8 mouse cellular contexts compared by ENCODE assay signal in genomic region chr8:69791415-69792068, GRCm38 (mm10). TPM values are rescaled to one million over a fixed set of nuclear protein-coding genes. Genes with fewer than 3 reads are reported as not detected.
A peak's percentile ranks its signal among the peaks of the same experiment; 100 is the strongest.
DNase-seq lines count a peak whose midpoint lies in the region; ATAC-seq and TF ChIP-seq lines count a peak whose summit lies in the region.

No protein-coding gene starts in this region.

- no peak for DNase-seq in heart, adult 2 months
- DNase-seq in heart, postnatal 25 days (ENCODE audit: low spot score): no peak
- DNase-seq in hindbrain, embryonic 10.5 days (ENCODE audit: low spot score): no peak
- peak; percentile 71 for DNase-seq in liver
- DNase-seq in midbrain, postnatal 0 days (ENCODE audit: low spot score): peak; percentile 23
- peak; percentile 78 for DNase-seq in thymus, postnatal 4 days

- no peak for TF ChIP-seq POLR2A in heart, adult 2 months (IDR thresholded peaks at IDR 0.05; ENCODE audit: insufficient read depth, low read depth, low read length)
- TF ChIP-seq POLR2A in ES-Bruce4 (IDR thresholded peaks at IDR 0.05; ENCODE audit: insufficient read depth, low read length): no peak
- TF ChIP-seq POLR2A in cortical plate, adult 2 months (IDR thresholded peaks at IDR 0.05; ENCODE audit: extremely low read depth, insufficient read depth, low read length): no peak

- WGBS in heart, adult 2 months: under 1% methylated on average over 48 of the region's 48 CpGs
- WGBS in hindbrain, embryonic 10.5 days: under 1% methylated on average over 48 of the region's 48 CpGs
- WGBS in midbrain, postnatal 0 days: under 1% methylated on average over 40 of the region's 48 CpGs

- peak overlapping the region; percentile 98 for H3K4me3 ChIP-seq in heart, adult 2 months
- H3K4me3 ChIP-seq in ES-Bruce4 (ENCODE audit: low read depth, low read length): peak overlapping the region; percentile 94
- peak overlapping the region; percentile 96 for H3K4me3 ChIP-seq in cortical plate, adult 2 months (ENCODE audit: insufficient read depth, low read length)
- peak overlapping the region; percentile 100 for H3K4me3 ChIP-seq in hindbrain, embryonic 10.5 days
- peak overlapping the region; percentile 100 for H3K4me3 ChIP-seq in midbrain, postnatal 0 days (ENCODE audit: low read depth, low read length)

- ATAC-seq in midbrain, postnatal 0 days (ENCODE audit: low FRiP score): peak; percentile 70

- H3K27me3 ChIP-seq in heart, adult 2 months (ENCODE audit: control insufficient read depth, insufficient read depth, low read length): no peaks in the 10 kb centered on the region
- no peaks in the 10 kb centered on the region for H3K27me3 ChIP-seq in ES-Bruce4 (ENCODE audit: control insufficient read depth, insufficient read depth, low read length, poor library complexity, severe bottlenecking)
- H3K27me3 ChIP-seq in hindbrain, embryonic 10.5 days (ENCODE audit: insufficient read depth, poor library complexity, severe bottlenecking): no peaks in the 10 kb centered on the region
- no peaks in the 10 kb centered on the region for H3K27me3 ChIP-seq in midbrain, postnatal 0 days (ENCODE audit: insufficient read depth, low read length)

- peak overlapping the region; percentile 91 for H3K27ac ChIP-seq in heart, adult 2 months
- peak overlapping the region; percentile 2 for H3K27ac ChIP-seq in ES-Bruce4 (ENCODE audit: insufficient read depth, low read length)
- peak overlapping the region; percentile 75; the same call in 1 of the 2 replicates for H3K27ac ChIP-seq in cortical plate, adult 2 months (ENCODE audit: insufficient read depth, low read length)
- peak overlapping the region; percentile 97 for H3K27ac ChIP-seq in hindbrain, embryonic 10.5 days
- H3K27ac ChIP-seq in midbrain, postnatal 0 days (ENCODE audit: low read depth, low read length): peak overlapping the region; percentile 77

- H3K36me3 ChIP-seq in heart, adult 2 months (ENCODE audit: control insufficient read depth, insufficient read depth, low read length): peaks cover 3% of the 10 kb centered on the region; the same call in 1 of the 2 replicates
- peaks cover 34% of the 10 kb centered on the region for H3K36me3 ChIP-seq in ES-Bruce4 (ENCODE audit: control insufficient read depth, insufficient read depth, low read length, poor library complexity, severe bottlenecking)
- peaks cover 41% of the 10 kb centered on the region for H3K36me3 ChIP-seq in hindbrain, embryonic 10.5 days
- H3K36me3 ChIP-seq in midbrain, postnatal 0 days (ENCODE audit: insufficient read depth, low read length): peaks cover 22% of the 10 kb centered on the region

- no peak for TF ChIP-seq EP300 in heart, adult 2 months (IDR thresholded peaks at IDR 0.05; ENCODE audit: insufficient read depth, low read depth, low read length)
- no peak for TF ChIP-seq EP300 in ES-Bruce4 (IDR thresholded peaks at IDR 0.05; ENCODE audit: insufficient read depth, low read depth, low read length)

- intact Hi-C loops in heart, adult 2 months (cut with DNase I): loop anchor here (2.0 to 5.0 kb wide), 4 partner anchors 17 to 164 kb away; partner anchors contain the start of genes Gm20422, Zfp868 and Zfp963
- intact Hi-C loops in heart, postnatal 25 days (cut with DNase I): loop anchor here (2.0 to 5.0 kb wide), 3 partner anchors 15 to 164 kb away; partner anchors contain the start of gene Zfp868

- H3K4me1 ChIP-seq in heart, adult 2 months (ENCODE audit: control insufficient read depth, insufficient read depth, low read length): no peaks in the 10 kb centered on the region; the same call in none of the 2 replicates
- no peaks in the 10 kb centered on the region for H3K4me1 ChIP-seq in ES-Bruce4 (ENCODE audit: control insufficient read depth, insufficient read depth, low read length)
- H3K4me1 ChIP-seq in cortical plate, adult 2 months (ENCODE audit: control insufficient read depth, insufficient read depth, low read length): peaks cover 1% of the 10 kb centered on the region; the same call in 1 of the 2 replicates
- H3K4me1 ChIP-seq in hindbrain, embryonic 10.5 days (replicated peaks): peaks cover 28% of the 10 kb centered on the region
- H3K4me1 ChIP-seq in midbrain, postnatal 0 days (ENCODE audit: insufficient read depth, low read length): peaks cover 4% of the 10 kb centered on the region; the same call in 1 of the 2 replicates

- no peak for TF ChIP-seq CTCF in heart, adult 2 months (IDR thresholded peaks at IDR 0.05)
- no peak for TF ChIP-seq CTCF in ES-Bruce4 (IDR thresholded peaks at IDR 0.05; ENCODE audit: low read depth, low read length)
- TF ChIP-seq CTCF in cortical plate, adult 2 months (IDR thresholded peaks at IDR 0.05; ENCODE audit: extremely low read depth, insufficient read depth, low read length): no peak
- no peak for TF ChIP-seq CTCF in midbrain, postnatal 0 days (IDR thresholded peaks at IDR 0.05)

- no peaks in the 10 kb centered on the region for H3K9me3 ChIP-seq in ES-Bruce4 (replicated peaks; ENCODE audit: control insufficient read depth, insufficient read depth, low read length, poor library complexity, severe bottlenecking)
- no peaks in the 10 kb centered on the region for H3K9me3 ChIP-seq in hindbrain, embryonic 10.5 days
- H3K9me3 ChIP-seq in midbrain, postnatal 0 days (ENCODE audit: low read length): no peaks in the 10 kb centered on the region

- H3K4me2 ChIP-seq in midbrain, postnatal 0 days (ENCODE audit: low read depth, low read length, poor library complexity, severe bottlenecking): peak overlapping the region; percentile 92

- peak overlapping the region; percentile 94 for H3K9ac ChIP-seq in heart, adult 2 months (ENCODE audit: low read depth, low read length)
- peak overlapping the region; percentile 96 for H3K9ac ChIP-seq in ES-Bruce4 (ENCODE audit: low read depth, poor library complexity, severe bottlenecking)
- H3K9ac ChIP-seq in midbrain, postnatal 0 days (replicated peaks; ENCODE audit: low read length, poor library complexity, severe bottlenecking): peak overlapping the region; percentile 94

- H3K79me2 ChIP-seq in heart, adult 2 months (replicated peaks; ENCODE audit: control insufficient read depth, insufficient read depth, low read length): peaks cover 3% of the 10 kb centered on the region

RNA-seq across cellular contexts. Expression of gene Zfp866, which starts 0.6 kb away (rescaled TPM):
- 10 to 100 TPM; 15.6 to 16.1 TPM for total RNA-seq in heart, adult 2 months (2021)
- polyA plus RNA-seq in heart, adult 2 months (2012; rRNA removed): 8.5 and 16.0 TPM in 2 replicates
- 10 to 100 TPM; 15.5 to 19.4 TPM for total RNA-seq in heart, postnatal 25 days (2021)
- 38.3 and 41.1 TPM in 2 replicates for polyA plus RNA-seq in ES-Bruce4 (2011; ENCODE audit: insufficient read depth, insufficient read length, low read depth, missing spikeins)
- 20.3 TPM in 2 replicates for polyA plus RNA-seq in cortical plate, adult 2 months (2012; rRNA removed)
- polyA plus RNA-seq in hindbrain, embryonic 10.5 days (2016; fragmentation: Nextera tagmentation; extraction: Ambion mirVana): 31.5 and 33.1 TPM in 2 replicates
- total RNA-seq in midbrain, postnatal 0 days (2014; rRNA removed): 44.7 and 53.4 TPM in 2 replicates
- polyA plus RNA-seq in midbrain, postnatal 0 days (2015; fragmentation: Nextera tagmentation; extraction: Ambion mirVana): 19.2 and 20.0 TPM in 2 replicates

RNA-seq across cellular contexts. Expression of gene Atp13a1, which starts 0.6 kb away (rescaled TPM):
- total RNA-seq in heart, adult 2 months (2021): 10 to 100 TPM; 12.9 to 14.7 TPM
- polyA plus RNA-seq in heart, adult 2 months (2012; rRNA removed): 25.7 and 26.5 TPM in 2 replicates
- total RNA-seq in heart, postnatal 25 days (2021): 10 to 100 TPM; 15.0 to 15.1 TPM
- 31.1 and 32.2 TPM in 2 replicates for polyA plus RNA-seq in ES-Bruce4 (2011; ENCODE audit: insufficient read depth, insufficient read length, low read depth, missing spikeins)
- polyA plus RNA-seq in cortical plate, adult 2 months (2012; rRNA removed): 49.2 and 51.6 TPM in 2 replicates
- polyA plus RNA-seq in hindbrain, embryonic 10.5 days (2016; fragmentation: Nextera tagmentation; extraction: Ambion mirVana): 61.1 and 61.6 TPM in 2 replicates
- 77.7 and 92.7 TPM in 2 replicates for total RNA-seq in midbrain, postnatal 0 days (2014; rRNA removed)
- polyA plus RNA-seq in midbrain, postnatal 0 days (2015; fragmentation: Nextera tagmentation; extraction: Ambion mirVana): 44.6 and 46.4 TPM in 2 replicates

RNA-seq across cellular contexts. Expression of gene Gm20422, which starts 16.9 kb away (rescaled TPM):
- total RNA-seq in heart, adult 2 months (2021): 1 to 10 TPM in 1 of 2 experiments, under 1 TPM in 1; 0.47 to 2.1 TPM
- 0.64 TPM in 1 of 2 replicates, not detected in the other for polyA plus RNA-seq in heart, adult 2 months (2012; rRNA removed)
- 1 to 10 TPM; 1.2 to 1.8 TPM for total RNA-seq in heart, postnatal 25 days (2021)
- not detected in 2 replicates for polyA plus RNA-seq in ES-Bruce4 (2011; ENCODE audit: insufficient read depth, insufficient read length, low read depth, missing spikeins)
- polyA plus RNA-seq in cortical plate, adult 2 months (2012; rRNA removed): 0.15 and 1.3 TPM in 2 replicates
- polyA plus RNA-seq in hindbrain, embryonic 10.5 days (2016; fragmentation: Nextera tagmentation; extraction: Ambion mirVana): 0.58 and 1.1 TPM in 2 replicates
- total RNA-seq in midbrain, postnatal 0 days (2014; rRNA removed): 1.5 and 2.4 TPM in 2 replicates
- polyA plus RNA-seq in midbrain, postnatal 0 days (2015; fragmentation: Nextera tagmentation; extraction: Ambion mirVana): not detected in 2 replicates

RNA-seq across cellular contexts. Expression of gene Gmip, which starts 16.9 kb away (rescaled TPM):
- 1 to 10 TPM; 4.6 to 4.8 TPM for total RNA-seq in heart, adult 2 months (2021)
- polyA plus RNA-seq in heart, adult 2 months (2012; rRNA removed): 6.6 and 10.9 TPM in 2 replicates
- total RNA-seq in heart, postnatal 25 days (2021): 1 to 10 TPM; 4.9 to 5.5 TPM
- polyA plus RNA-seq in ES-Bruce4 (2011; ENCODE audit: insufficient read depth, insufficient read length, low read depth, missing spikeins): 11.6 and 12.6 TPM in 2 replicates
- 15.7 and 16.1 TPM in 2 replicates for polyA plus RNA-seq in cortical plate, adult 2 months (2012; rRNA removed)
- polyA plus RNA-seq in hindbrain, embryonic 10.5 days (2016; fragmentation: Nextera tagmentation; extraction: Ambion mirVana): 10.4 and 16.5 TPM in 2 replicates
- 53.9 and 71.2 TPM in 2 replicates for total RNA-seq in midbrain, postnatal 0 days (2014; rRNA removed)
- 33.7 and 37.6 TPM in 2 replicates for polyA plus RNA-seq in midbrain, postnatal 0 days (2015; fragmentation: Nextera tagmentation; extraction: Ambion mirVana)

RNA-seq across cellular contexts. Expression of gene Lpar2, which starts 30.7 kb away (rescaled TPM):
- total RNA-seq in heart, adult 2 months (2021): under 1 TPM; 0.18 to 0.25 TPM
- 0.32 and 0.53 TPM in 2 replicates for polyA plus RNA-seq in heart, adult 2 months (2012; rRNA removed)
- under 1 TPM; 0.26 to 0.34 TPM for total RNA-seq in heart, postnatal 25 days (2021)
- polyA plus RNA-seq in ES-Bruce4 (2011; ENCODE audit: insufficient read depth, insufficient read length, low read depth, missing spikeins): 10.1 and 10.8 TPM in 2 replicates
- polyA plus RNA-seq in cortical plate, adult 2 months (2012; rRNA removed): 0.53 and 0.54 TPM in 2 replicates
- polyA plus RNA-seq in hindbrain, embryonic 10.5 days (2016; fragmentation: Nextera tagmentation; extraction: Ambion mirVana): 0.63 and 0.73 TPM in 2 replicates
- total RNA-seq in midbrain, postnatal 0 days (2014; rRNA removed): 5.4 and 7.7 TPM in 2 replicates
- 0.44 and 0.63 TPM in 2 replicates for polyA plus RNA-seq in midbrain, postnatal 0 days (2015; fragmentation: Nextera tagmentation; extraction: Ambion mirVana)

Comparison
In these comparisons a context has a peak if more than half of its experiments do, and no peak if none do; other contexts are left out.
1. DNase-seq: peak in liver (single experiment), midbrain, postnatal 0 days (single experiment) and thymus, postnatal 4 days (single experiment); none in heart, adult 2 months (0 of 2), heart, postnatal 25 days (single experiment) and hindbrain, embryonic 10.5 days (single experiment).
2. H3K27ac ChIP-seq: peak in every context shown above with its lines; median percentile 97 in hindbrain, embryonic 10.5 days; 91 in heart, adult 2 months; 77 in midbrain, postnatal 0 days; 75 in cortical plate, adult 2 months; 2 in ES-Bruce4.
3. Peak in every context shown above with its lines, with median percentiles within 50 percentile points of each other: H3K4me3 ChIP-seq and H3K9ac ChIP-seq.